Mouse (Mus musculus): ENCODE data around the gene Cdc42ep4. TPM values are rescaled to one million over a fixed set of nuclear protein-coding genes. Genes with fewer than 3 reads are reported as not detected.

The Cdc42ep4 gene
- polyA plus RNA-seq, 1 experiment = not detected

DNA sequence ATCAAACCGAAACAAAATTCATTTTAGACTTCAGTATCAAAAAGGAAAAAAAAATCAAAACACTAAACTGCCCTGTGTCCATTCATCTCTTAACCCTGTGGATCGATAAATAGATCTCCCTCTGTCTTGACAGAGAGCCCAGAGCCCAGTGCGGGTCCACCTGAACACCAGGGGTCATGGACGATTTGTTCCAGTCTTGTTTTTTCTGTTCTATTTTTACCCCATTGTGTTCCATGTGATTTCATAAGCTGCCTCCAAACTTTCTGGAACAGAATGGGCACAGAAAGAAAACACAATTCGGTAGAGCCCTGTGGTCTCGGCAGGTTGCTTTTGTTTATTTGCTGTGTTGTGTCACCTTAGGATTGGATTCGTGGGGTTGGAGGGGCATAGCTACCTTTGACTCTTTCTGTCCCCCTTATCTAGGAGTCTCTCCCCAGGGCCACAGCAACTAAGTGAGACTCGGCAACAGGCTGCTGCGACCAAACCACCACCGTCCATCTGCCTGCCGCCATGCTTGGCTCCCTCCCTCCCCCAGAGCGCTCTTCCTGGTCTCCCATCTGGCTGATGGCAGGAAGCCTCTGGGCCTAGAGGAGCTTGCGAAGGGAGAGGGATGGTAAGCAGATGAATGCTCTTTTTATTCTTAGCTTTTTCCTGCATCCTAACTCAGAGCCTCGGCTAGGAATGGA lies 29.1 kb downstream of the Cdc42ep4 start:
- TF ChIP-seq CTCF (IDR thresholded peaks at IDR 0.05; ENCODE audit: insufficient read depth, low read depth, low read length) (no peak), POLR2A (IDR thresholded peaks at IDR 0.05; ENCODE audit: insufficient read depth, low read depth, low read length) (no peak)
- Histone ChIP-seq H3K4me3 (ENCODE audit: insufficient read depth, low read depth, low read length) (no peak overlapping the region), H3K4me1 (ENCODE audit: control insufficient read depth, insufficient read depth, low read length) (peaks cover 20% of the 10 kb centered on the region), H3K27ac (ENCODE audit: insufficient read depth, low read depth, low read length) (peak overlapping the region; percentile 43; the same call in 1 of the 2 replicates)
- WGBS = 74% methylated on average over 14 of the region's 14 CpGs

- H3K4me1 ChIP-seq (ENCODE audit: control insufficient read depth, insufficient read depth, low read length) = peaks cover 15% of the 10 kb centered on the region
- no peak overlapping the region for H3K27ac ChIP-seq (ENCODE audit: insufficient read depth, low read depth, low read length)
- no peak for TF ChIP-seq CTCF (IDR thresholded peaks at IDR 0.05; ENCODE audit: insufficient read depth, low read depth, low read length)
- TF ChIP-seq POLR2A (IDR thresholded peaks at IDR 0.05; ENCODE audit: insufficient read depth, low read depth, low read length) = no peak
- H3K4me3 ChIP-seq (ENCODE audit: insufficient read depth, low read depth, low read length) = no peak overlapping the region
- WGBS = 89% methylated on average over 16 of the region's 16 CpGs
These were observed 33.8 kb downstream of the Cdc42ep4 start for GRCm38 (mm10) chr11:113717767-113718424.

GRCm38 (mm10) chr11:113716132-113716531 lies 35.5 kb downstream of the Cdc42ep4 start:
- WGBS = 98% methylated on average over 2 of the region's 2 CpGs
- Histone ChIP-seq H3K4me3 (ENCODE audit: insufficient read depth, low read depth, low read length) (no peak overlapping the region), H3K27ac (ENCODE audit: insufficient read depth, low read depth, low read length) (no peak overlapping the region), H3K4me1 (ENCODE audit: control insufficient read depth, insufficient read depth, low read length) (peaks cover 9% of the 10 kb centered on the region)
- TF ChIP-seq POLR2A (IDR thresholded peaks at IDR 0.05; ENCODE audit: insufficient read depth, low read depth, low read length) = no peak
- TF ChIP-seq CTCF (IDR thresholded peaks at IDR 0.05; ENCODE audit: insufficient read depth, low read depth, low read length) = no peak

- peaks cover 17% of the 10 kb centered on the region for H3K4me1 ChIP-seq (ENCODE audit: control insufficient read depth, insufficient read depth, low read length)
- 94% methylated on average over 7 of the region's 7 CpGs for WGBS
These were observed 36.5 kb downstream of the Cdc42ep4 start for GRCm38 (mm10) chr11:113715078-113715674.

DNA sequence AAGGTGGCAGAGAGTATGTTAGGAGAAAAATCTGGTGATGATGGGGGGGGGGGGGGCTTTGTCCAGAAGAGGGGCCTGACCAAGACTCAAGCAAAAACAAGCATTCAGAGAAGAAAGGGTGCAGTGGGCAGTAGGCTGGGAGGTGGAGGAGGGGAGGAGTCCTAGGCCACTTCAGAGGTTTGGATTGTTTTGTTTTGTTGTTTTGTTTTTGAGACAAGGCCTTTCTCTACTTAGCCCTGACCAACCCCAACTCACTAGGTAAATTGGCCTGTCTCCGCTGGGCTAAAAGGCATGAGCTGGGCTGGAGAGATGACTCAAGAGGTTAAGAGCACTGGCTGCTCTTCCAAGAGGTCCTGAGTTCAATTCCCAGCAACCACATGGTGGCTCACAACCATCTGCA lies 40.6 kb downstream of the Cdc42ep4 start:
- Histone ChIP-seq H3K27ac (ENCODE audit: insufficient read depth, low read depth, low read length) (no peak overlapping the region), H3K4me3 (ENCODE audit: insufficient read depth, low read depth, low read length) (no peak overlapping the region), H3K4me1 (ENCODE audit: control insufficient read depth, insufficient read depth, low read length) (peaks cover 20% of the 10 kb centered on the region)
- WGBS = 95% methylated on average over 1 of the region's 1 CpGs
- TF ChIP-seq CTCF (IDR thresholded peaks at IDR 0.05; ENCODE audit: insufficient read depth, low read depth, low read length) = no peak
- no peak for TF ChIP-seq POLR2A (IDR thresholded peaks at IDR 0.05; ENCODE audit: insufficient read depth, low read depth, low read length)

More at GRCm38 (mm10) chr11:113715078-113715674, 36.5 kb downstream of the Cdc42ep4 start:
- no peak for TF ChIP-seq POLR2A (IDR thresholded peaks at IDR 0.05; ENCODE audit: insufficient read depth, low read depth, low read length)
- no peak for TF ChIP-seq CTCF (IDR thresholded peaks at IDR 0.05; ENCODE audit: insufficient read depth, low read depth, low read length)
- Histone ChIP-seq H3K4me3 (ENCODE audit: insufficient read depth, low read depth, low read length) (no peak overlapping the region), H3K27ac (ENCODE audit: insufficient read depth, low read depth, low read length) (no peak overlapping the region)

DNA sequence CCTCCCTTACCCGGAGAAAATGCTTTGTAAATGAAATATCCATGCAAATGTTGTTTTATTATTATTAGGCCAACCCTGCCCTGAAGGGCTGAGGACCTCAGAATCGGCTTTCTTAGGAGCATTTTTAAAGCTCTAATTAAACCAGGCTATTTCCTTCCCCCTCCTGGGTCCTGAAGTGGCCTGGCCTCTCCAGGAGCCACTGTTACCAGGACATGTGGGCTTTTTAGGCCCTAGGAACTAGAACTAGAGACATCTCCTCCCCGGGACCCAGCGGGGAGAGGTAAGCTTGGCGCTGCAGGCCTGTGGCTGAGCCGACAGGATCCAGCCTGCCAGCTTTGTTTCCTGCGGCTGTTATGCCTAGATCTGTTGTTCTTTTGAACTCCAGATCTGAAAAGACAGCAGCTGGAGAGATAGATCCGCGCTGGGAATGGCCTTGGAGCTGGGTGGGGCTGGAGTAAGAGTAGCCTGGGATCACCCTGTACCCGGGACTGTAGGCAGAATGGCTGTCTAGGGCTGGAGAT lies 41.4 kb downstream of the Cdc42ep4 start:
- TF ChIP-seq POLR2A (IDR thresholded peaks at IDR 0.05; ENCODE audit: insufficient read depth, low read depth, low read length) (no peak), CTCF (IDR thresholded peaks at IDR 0.05; ENCODE audit: insufficient read depth, low read depth, low read length) (no peak)
- no peak overlapping the region for H3K4me3 ChIP-seq (ENCODE audit: insufficient read depth, low read depth, low read length)
- H3K4me1 ChIP-seq (ENCODE audit: control insufficient read depth, insufficient read depth, low read length) = peaks cover 20% of the 10 kb centered on the region
- H3K27ac ChIP-seq (ENCODE audit: insufficient read depth, low read depth, low read length) = peak overlapping the region; percentile 49; the same call in 1 of the 2 replicates
- 46% methylated on average over 10 of the region's 10 CpGs for WGBS

DNA sequence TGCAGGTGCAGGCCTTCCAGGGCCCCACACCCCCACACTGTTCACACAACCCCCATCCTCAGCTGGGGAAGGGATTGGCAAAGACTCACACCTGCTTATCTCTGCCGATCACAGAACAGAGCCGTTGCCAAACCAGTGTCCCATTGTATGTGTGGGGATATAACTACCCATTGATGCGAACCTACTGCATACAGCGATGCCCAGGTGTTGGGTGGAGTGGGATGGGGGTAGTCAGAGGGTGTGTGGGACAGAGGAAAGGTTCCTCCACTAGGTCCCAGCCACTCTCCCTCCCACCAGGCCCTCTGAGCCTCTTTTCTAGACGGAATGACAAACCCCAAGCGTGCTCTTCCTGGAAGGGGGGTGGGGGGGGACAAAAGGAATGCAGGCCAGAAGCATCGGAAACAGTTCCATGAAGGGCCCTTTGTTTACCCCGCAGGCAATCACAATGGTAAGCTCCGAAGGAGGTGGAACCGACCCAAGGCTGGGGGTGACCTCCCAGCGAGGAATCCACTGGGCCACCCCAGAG lies 41.9 kb downstream of the Cdc42ep4 start, which contains the start of gene Cpsf4l:
Gene Cpsf4l, minus strand, starts transcription at position 287 of the 526 bp plus-strand sequence.
- H3K4me1 ChIP-seq (ENCODE audit: control insufficient read depth, insufficient read depth, low read length) = peaks cover 16% of the 10 kb centered on the region
- peak within 1 kb of the TSS; percentile 49; the same call in 1 of the 2 replicates for H3K27ac ChIP-seq (ENCODE audit: insufficient read depth, low read depth, low read length)
- WGBS = 44% methylated on average over 11 of the region's 11 CpGs
- TF ChIP-seq POLR2A (IDR thresholded peaks at IDR 0.05; ENCODE audit: insufficient read depth, low read depth, low read length) (no peak), CTCF (IDR thresholded peaks at IDR 0.05; ENCODE audit: insufficient read depth, low read depth, low read length) (no peak)
- no peak within 1 kb of the TSS for H3K4me3 ChIP-seq (ENCODE audit: insufficient read depth, low read depth, low read length)

GRCm38 (mm10) chr11:113709272-113709671 lies 42.4 kb downstream of the Cdc42ep4 start:
- no peak overlapping the region for H3K4me3 ChIP-seq (ENCODE audit: insufficient read depth, low read depth, low read length)

More at GRCm38 (mm10) chr11:113709272-113709671, 42.4 kb downstream of the Cdc42ep4 start:
- Histone ChIP-seq H3K4me1 (ENCODE audit: control insufficient read depth, insufficient read depth, low read length) (peaks cover 14% of the 10 kb centered on the region), H3K27ac (ENCODE audit: insufficient read depth, low read depth, low read length) (no peak overlapping the region)
- no peak for TF ChIP-seq POLR2A (IDR thresholded peaks at IDR 0.05; ENCODE audit: insufficient read depth, low read depth, low read length)
- TF ChIP-seq CTCF (IDR thresholded peaks at IDR 0.05; ENCODE audit: insufficient read depth, low read depth, low read length) = no peak
- 79% methylated on average over 15 of the region's 15 CpGs for WGBS

Data from olfactory bulb, adult 2 months (tissue).